Mouse (Mus musculus) neural tube, embryonic 15.5 days (tissue): ENCODE data around the gene Trap1. TPM values are rescaled to one million over a fixed set of nuclear protein-coding genes. Genes with fewer than 3 reads are reported as not detected.
"Not testable (repeated sequence)": the region's sequence is repeated elsewhere in the genome, so short reads cannot be mapped to it uniquely, and the experiment has no call there.

Experiments
- ATAC-seq: fragments of 200-750 bp; cut with Nextera tagmentation; 2 replicates; pipeline ENCODE4 v1.8.0; 2017; ENCODE audit warnings: mild to moderate bottlenecking, moderate TSS enrichment, moderate library complexity; ENCODE audit not compliant: low FRiP score
- H3K27ac ChIP-seq: fragments of 300-500 bp; sonication (generic); replicated peaks from 2 replicates; pipeline ENCODE4 v1.5.1; 2015; ENCODE audit warnings: mild to moderate bottlenecking, inconsistent platforms
- H3K27me3 ChIP-seq: fragments of 300-500 bp; sonication (generic); replicated peaks from 2 replicates; pipeline ENCODE4 v1.6.1; 2015; ENCODE audit warnings: inconsistent platforms
- H3K36me3 ChIP-seq: fragments of 300-500 bp; sonication (generic); 2 replicates; pipeline ENCODE4 v1.6.1; 2015; ENCODE audit warnings: inconsistent platforms
- H3K4me1 ChIP-seq: fragments of 300-500 bp; sonication (generic); 2 replicates; pipeline ENCODE4 v1.6.1; 2015; ENCODE audit warnings: inconsistent platforms
- H3K4me2 ChIP-seq: fragments of 300-500 bp; sonication (generic); 2 replicates; pipeline ENCODE4 v1.6.1; 2015; ENCODE audit warnings: inconsistent platforms, mild to moderate bottlenecking, moderate library complexity
- H3K4me3 ChIP-seq: fragments of 300-500 bp; sonication (generic); replicated peaks from 2 replicates; pipeline ENCODE4 v1.5.1; 2015; ENCODE audit warnings: mild to moderate bottlenecking, inconsistent platforms
- H3K9ac ChIP-seq: fragments of 300-500 bp; sonication (generic); replicated peaks from 2 replicates; pipeline ENCODE4 v1.6.1; 2015; ENCODE audit warnings: mild to moderate bottlenecking, inconsistent platforms
- H3K9me3 ChIP-seq: fragments of 300-500 bp; sonication (generic); replicated peaks from 2 replicates; pipeline ENCODE4 v1.6.1; 2016; ENCODE audit warnings: inconsistent platforms
- WGBS: fragments of 180-500 bp; shearing (Covaris S2); methylation state at CpG from one replicate; pipeline ENCODE4 v1.1.7; 2015; ENCODE audit warnings: mixed read lengths; 5-methylcytosine and 5-hydroxymethylcytosine counted together
- polyA plus RNA-seq: library from polyadenylated mRNA; unstranded; fragments of >200 nt; fragmentation: Nextera tagmentation; extraction: Ambion mirVana; gene quantifications from 2 replicates; pipeline ENCODE4 v1.2.1, GENCODE M21; 2015

Gene Trap1
- 53.8 and 65.5 TPM in 2 replicates for polyA plus RNA-seq

GRCm38 (mm10) chr16:4077384-4078061, at the start of gene Trap1:
Gene Trap1 (minus strand): TSS chr16:4077827.
- peaks cover 21% of the 10 kb centered on the region for H3K4me1 ChIP-seq
- WGBS = under 1% methylated on average over 58 of the region's 58 CpGs
- H3K27me3 ChIP-seq = no peaks in the 10 kb centered on the region
- H3K36me3 ChIP-seq = peaks cover 11% of the 10 kb centered on the region
- peak; percentile 97 for ATAC-seq
- no peaks in the 10 kb centered on the region for H3K9me3 ChIP-seq
- peak within 1 kb of the TSS; percentile 98 for H3K4me3 ChIP-seq
- peak within 1 kb of the TSS; percentile 88 for H3K9ac ChIP-seq
- H3K4me2 ChIP-seq = peak within 1 kb of the TSS; percentile 62
- peak within 1 kb of the TSS; percentile 93 for H3K27ac ChIP-seq

- WGBS = 93% methylated on average over 4 of the region's 4 CpGs
- Histone ChIP-seq H3K36me3 (peaks cover 75% of the 10 kb centered on the region), H3K4me3 (no peak overlapping the region), H3K4me2 (no peak overlapping the region), H3K27me3 (no peaks in the 10 kb centered on the region), H3K9ac (no peak overlapping the region), H3K9me3 (no peaks in the 10 kb centered on the region), H3K4me1 (no peaks in the 10 kb centered on the region), H3K27ac (no peak overlapping the region)
- no peak for ATAC-seq
These were observed 39.4 kb upstream of the Trap1 start for GRCm38 (mm10) chr16:4117072-4117471.

GRCm38 (mm10) chr16:4100374-4100773, 22.7 kb upstream of the Trap1 start:
- H3K4me1 ChIP-seq = no peaks in the 10 kb centered on the region
- H3K9me3 ChIP-seq = no peaks in the 10 kb centered on the region
- H3K27ac ChIP-seq = no peak overlapping the region
- H3K9ac ChIP-seq = no peak overlapping the region
- 98% methylated on average over 2 of the region's 2 CpGs for WGBS
- H3K27me3 ChIP-seq = no peaks in the 10 kb centered on the region
- H3K36me3 ChIP-seq = peaks cover 48% of the 10 kb centered on the region
- ATAC-seq = no peak
- H3K4me3 ChIP-seq = no peak overlapping the region
- no peak overlapping the region for H3K4me2 ChIP-seq

- no peak overlapping the region for H3K9ac ChIP-seq
- H3K4me2 ChIP-seq = no peak overlapping the region
- ATAC-seq = no peak
- H3K4me3 ChIP-seq = no peak overlapping the region
- H3K27ac ChIP-seq = no peak overlapping the region
- no peaks in the 10 kb centered on the region for H3K9me3 ChIP-seq
- H3K36me3 ChIP-seq = peaks cover 70% of the 10 kb centered on the region
- 94% methylated on average over 1 of the region's 1 CpGs for WGBS
- H3K4me1 ChIP-seq = no peaks in the 10 kb centered on the region
- H3K27me3 ChIP-seq = no peaks in the 10 kb centered on the region
These were observed 19.9 kb upstream of the Trap1 start for GRCm38 (mm10) chr16:4097521-4097920.

- Histone ChIP-seq H3K9me3 (no peaks in the 10 kb centered on the region), H3K4me2 (no peak overlapping the region), H3K27ac (no peak overlapping the region), H3K4me1 (no peaks in the 10 kb centered on the region), H3K9ac (no peak overlapping the region), H3K4me3 (no peak overlapping the region), H3K27me3 (no peaks in the 10 kb centered on the region), H3K36me3 (peaks cover 73% of the 10 kb centered on the region)
- no peak for ATAC-seq
These were observed 19.3 kb upstream of the Trap1 start for GRCm38 (mm10) chr16:4096898-4097297.

GRCm38 (mm10) chr16:4096141-4096540, 18.5 kb upstream of the Trap1 start:
- WGBS = 98% methylated on average over 3 of the region's 3 CpGs
- no peaks in the 10 kb centered on the region for H3K9me3 ChIP-seq
- H3K4me2 ChIP-seq = no peak overlapping the region
- H3K4me1 ChIP-seq = no peaks in the 10 kb centered on the region
- no peak overlapping the region for H3K27ac ChIP-seq
- H3K27me3 ChIP-seq = no peaks in the 10 kb centered on the region
- H3K9ac ChIP-seq = no peak overlapping the region
- H3K36me3 ChIP-seq = peaks cover 76% of the 10 kb centered on the region
- H3K4me3 ChIP-seq = no peak overlapping the region
- ATAC-seq = no peak

GRCm38 (mm10) chr16:4087214-4087913, 9.7 kb upstream of the Trap1 start:
- Histone ChIP-seq H3K27ac (no peak overlapping the region), H3K4me2 (no peak overlapping the region), H3K4me3 (no peak overlapping the region), H3K36me3 (peaks cover 84% of the 10 kb centered on the region), H3K9ac (no peak overlapping the region), H3K27me3 (no peaks in the 10 kb centered on the region), H3K9me3 (no peaks in the 10 kb centered on the region), H3K4me1 (no peaks in the 10 kb centered on the region)
- ATAC-seq = no peak
- WGBS = 94% methylated on average over 8 of the region's 8 CpGs

GRCm38 (mm10) chr16:4085851-4086387, 8.3 kb upstream of the Trap1 start:
- Histone ChIP-seq H3K4me3 (no peak overlapping the region), H3K9ac (no peak overlapping the region), H3K4me2 (no peak overlapping the region), H3K4me1 (no peaks in the 10 kb centered on the region), H3K27ac (no peak overlapping the region), H3K9me3 (no peaks in the 10 kb centered on the region), H3K27me3 (no peaks in the 10 kb centered on the region), H3K36me3 (peaks cover 81% of the 10 kb centered on the region)
- ATAC-seq = no peak
- WGBS = 93% methylated on average over 9 of the region's 9 CpGs

- Histone ChIP-seq H3K27ac (no peak overlapping the region), H3K9ac (no peak overlapping the region)
These were observed 7.4 kb upstream of the Trap1 start for GRCm38 (mm10) chr16:4085051-4085450.

GRCm38 (mm10) chr16:4080419-4080818, 2.8 kb upstream of the Trap1 start:
- not testable (repeated sequence) for H3K4me2 ChIP-seq, H3K27me3 ChIP-seq, H3K9ac ChIP-seq, H3K27ac ChIP-seq, H3K4me3 ChIP-seq, ATAC-seq, H3K9me3 ChIP-seq
- Histone ChIP-seq H3K4me1 (peaks cover 21% of the 10 kb centered on the region), H3K36me3 (peaks cover 29% of the 10 kb centered on the region)
- 73% methylated on average over 3 of the region's 3 CpGs for WGBS

More at GRCm38 (mm10) chr16:4085051-4085450, 7.4 kb upstream of the Trap1 start:
- Histone ChIP-seq H3K4me2 (no peak overlapping the region), H3K27me3 (no peaks in the 10 kb centered on the region), H3K9me3 (no peaks in the 10 kb centered on the region), H3K4me3 (no peak overlapping the region), H3K4me1 (no peaks in the 10 kb centered on the region), H3K36me3 (peaks cover 72% of the 10 kb centered on the region)
- ATAC-seq = no peak
- WGBS = 97% methylated on average over 7 of the region's 7 CpGs

GRCm38 (mm10) chr16:4079656-4080055, 2.0 kb upstream of the Trap1 start:
- Histone ChIP-seq H3K9ac (no peak overlapping the region), H3K27me3 (no peaks in the 10 kb centered on the region), H3K4me3 (no peak overlapping the region), H3K27ac (no peak overlapping the region), H3K4me2 (no peak overlapping the region), H3K4me1 (peaks cover 21% of the 10 kb centered on the region), H3K36me3 (peaks cover 22% of the 10 kb centered on the region), H3K9me3 (no peaks in the 10 kb centered on the region)
- no peak for ATAC-seq
- WGBS = 78% methylated on average over 1 of the region's 1 CpGs

- H3K9me3 ChIP-seq, H3K27me3 ChIP-seq, ATAC-seq, H3K9ac ChIP-seq: not testable (repeated sequence)
- WGBS = 80% methylated on average over 10 of the region's 10 CpGs
- Histone ChIP-seq H3K4me1 (peaks cover 21% of the 10 kb centered on the region), H3K4me3 (peak overlapping the region; percentile 98), H3K36me3 (peaks cover 13% of the 10 kb centered on the region), H3K27ac (peak overlapping the region; percentile 93; the same call in 1 of the 2 replicates), H3K4me2 (peak overlapping the region; percentile 62)
These were observed 675 bp upstream of the Trap1 start for GRCm38 (mm10) chr16:4078302-4078701.
